Mouse (Mus musculus): ENCODE data around the gene Ccdc28b. TPM values are rescaled to one million over a fixed set of nuclear protein-coding genes. Genes with fewer than 3 reads are reported as not detected.

Gene Ccdc28b
- 63.3 and 66.7 TPM in 2 replicates for polyA plus RNA-seq (2015; fragmentation: Nextera tagmentation; extraction: Ambion mirVana)

DNA sequence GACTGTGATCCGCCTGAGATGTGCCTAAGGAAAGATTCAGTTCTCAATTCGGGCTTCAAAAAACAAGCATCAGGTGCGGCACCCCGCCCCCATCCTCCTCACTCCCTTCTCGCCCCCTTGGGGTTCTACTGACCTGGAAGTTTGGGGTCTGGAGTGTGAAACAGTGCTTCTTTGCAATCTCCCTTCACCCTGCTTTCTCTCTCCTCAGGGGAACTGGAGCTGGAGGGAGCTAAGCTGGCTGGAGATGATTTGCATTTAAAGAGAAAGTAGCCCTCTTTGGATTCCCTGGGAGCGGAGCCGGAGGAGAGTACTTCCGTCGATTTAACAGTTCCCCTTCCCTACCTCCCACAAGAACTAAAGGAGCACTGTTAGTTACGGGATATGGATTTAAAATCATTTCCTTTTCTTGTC lies at the start of gene Ccdc28b:
Gene Ccdc28b (minus strand): TSS at position 267 of the 411 bp plus-strand sequence.
- H3K4me3 ChIP-seq (replicated peaks), result peak within 1 kb of the TSS; percentile 68
- ATAC-seq (ENCODE audit: insufficient number of reproducible peaks, low FRiP score, low TSS enrichment, low read depth), result 0 out of 2 replicates have a peak, but pooled peaks have one; percentile 12
- H3K4me1 ChIP-seq, result peaks cover 40% of the 10 kb centered on the region
- H3K9ac ChIP-seq, result peak within 1 kb of the TSS; percentile 59
- H3K9me3 ChIP-seq (replicated peaks), result no peaks in the 10 kb centered on the region
- peak within 1 kb of the TSS; percentile 96 for H3K27ac ChIP-seq (replicated peaks)
- no peaks in the 10 kb centered on the region for H3K27me3 ChIP-seq
- 0% methylated on average over 10 of the region's 10 CpGs for WGBS
- H3K36me3 ChIP-seq, result peaks cover 33% of the 10 kb centered on the region
- peak within 1 kb of the TSS; percentile 76 for H3K4me2 ChIP-seq (replicated peaks)

DNA sequence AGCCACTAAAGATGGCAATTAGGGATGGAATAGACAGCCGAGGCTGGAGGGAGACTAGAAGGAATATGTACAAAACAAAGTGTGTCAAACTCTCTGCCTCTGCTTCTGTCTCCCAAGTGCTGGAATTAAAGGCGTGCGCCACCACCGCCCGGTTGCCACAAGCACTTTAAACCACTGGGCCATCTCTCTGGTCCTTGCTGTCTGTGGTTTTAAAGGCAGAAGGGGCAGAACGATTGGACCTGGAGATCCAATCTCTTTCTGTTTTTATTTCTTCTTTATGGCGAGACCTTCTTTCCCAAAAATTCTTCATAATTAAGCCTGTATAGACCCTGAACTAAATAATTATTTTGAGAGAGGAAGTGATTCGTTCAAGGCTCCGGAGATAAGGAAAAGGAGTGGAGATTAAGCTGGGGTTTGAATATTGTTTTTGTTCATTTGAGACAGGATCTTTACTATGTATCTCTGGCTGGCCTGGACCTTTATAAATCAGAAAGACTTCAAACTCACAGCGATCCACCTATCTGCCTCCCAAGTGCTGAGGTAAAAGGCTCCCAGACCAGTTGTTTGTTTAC lies 49.2 kb upstream of the Ccdc28b start:
- Histone ChIP-seq H3K4me2 (replicated peaks) (peak overlapping the region; percentile 68), H3K4me3 (replicated peaks) (peak overlapping the region; percentile 99), H3K4me1 (peaks cover 16% of the 10 kb centered on the region), H3K9ac (peak overlapping the region; percentile 97), H3K27me3 (no peaks in the 10 kb centered on the region), H3K36me3 (peaks cover 21% of the 10 kb centered on the region), H3K27ac (replicated peaks) (peak overlapping the region; percentile 78), H3K9me3 (replicated peaks) (no peaks in the 10 kb centered on the region)
- WGBS, result 6% methylated on average over 10 of the region's 10 CpGs
- peak; percentile 12; the same call in 1 of the 2 replicates for ATAC-seq (ENCODE audit: insufficient number of reproducible peaks, low FRiP score, low TSS enrichment, low read depth)

DNA sequence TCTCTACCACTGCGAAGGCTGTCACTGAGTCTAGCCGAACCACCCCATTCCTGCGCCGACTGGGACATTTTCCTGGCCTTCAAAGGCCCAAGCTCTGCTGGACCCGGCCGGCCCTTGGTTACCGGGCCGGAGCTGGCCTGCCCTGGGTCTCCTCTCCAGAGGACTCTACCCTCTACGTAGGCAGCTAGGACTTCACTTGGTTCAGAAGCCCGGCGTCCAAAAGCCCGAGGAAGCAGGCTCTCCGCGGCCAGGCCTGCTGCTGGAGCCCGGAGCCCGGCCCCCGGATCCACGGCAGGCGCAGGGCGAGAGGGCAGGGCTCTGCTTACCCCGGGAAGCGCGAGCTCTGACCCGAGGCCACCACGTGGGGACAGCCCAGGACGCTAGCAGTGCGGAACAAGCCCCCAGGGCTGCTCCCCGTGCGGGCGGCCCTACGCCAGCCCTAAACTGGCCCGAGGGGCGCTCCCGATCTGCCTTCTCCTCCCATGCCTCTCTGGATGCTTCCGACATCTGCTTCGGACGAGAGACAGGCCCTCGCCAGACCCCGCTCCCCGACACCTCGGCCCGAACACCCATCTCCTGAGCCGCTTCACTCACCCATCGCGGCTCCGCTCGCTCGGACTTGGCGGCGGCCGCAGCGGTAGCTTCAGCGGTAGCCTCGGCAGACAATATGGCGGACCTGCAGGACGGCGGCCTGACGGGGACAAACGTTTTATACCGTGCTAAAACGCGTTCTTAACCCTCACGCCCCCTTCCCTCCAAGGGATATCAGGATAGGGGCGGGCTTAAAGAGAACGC lies 48.5 kb upstream of the Ccdc28b start, which contains the start of gene Kpna6:
Gene Kpna6 (minus strand): TSS at position 685 of the 795 bp plus-strand sequence.
- H3K27ac ChIP-seq (replicated peaks), result peak within 1 kb of the TSS; percentile 93
- H3K36me3 ChIP-seq, result peaks cover 17% of the 10 kb centered on the region
- ATAC-seq (ENCODE audit: insufficient number of reproducible peaks, low FRiP score, low TSS enrichment, low read depth), result peak; percentile 90
- whole genome bisulfite sequencing, result under 1% methylated on average over 64 of the region's 65 CpGs
- H3K27me3 ChIP-seq, result no peaks in the 10 kb centered on the region
- peaks cover 16% of the 10 kb centered on the region for H3K4me1 ChIP-seq
- peak within 1 kb of the TSS; percentile 97 for H3K9ac ChIP-seq
- peak within 1 kb of the TSS; percentile 68 for H3K4me2 ChIP-seq (replicated peaks)
- H3K4me3 ChIP-seq (replicated peaks), result peak within 1 kb of the TSS; percentile 99
- H3K9me3 ChIP-seq (replicated peaks), result no peaks in the 10 kb centered on the region

DNA sequence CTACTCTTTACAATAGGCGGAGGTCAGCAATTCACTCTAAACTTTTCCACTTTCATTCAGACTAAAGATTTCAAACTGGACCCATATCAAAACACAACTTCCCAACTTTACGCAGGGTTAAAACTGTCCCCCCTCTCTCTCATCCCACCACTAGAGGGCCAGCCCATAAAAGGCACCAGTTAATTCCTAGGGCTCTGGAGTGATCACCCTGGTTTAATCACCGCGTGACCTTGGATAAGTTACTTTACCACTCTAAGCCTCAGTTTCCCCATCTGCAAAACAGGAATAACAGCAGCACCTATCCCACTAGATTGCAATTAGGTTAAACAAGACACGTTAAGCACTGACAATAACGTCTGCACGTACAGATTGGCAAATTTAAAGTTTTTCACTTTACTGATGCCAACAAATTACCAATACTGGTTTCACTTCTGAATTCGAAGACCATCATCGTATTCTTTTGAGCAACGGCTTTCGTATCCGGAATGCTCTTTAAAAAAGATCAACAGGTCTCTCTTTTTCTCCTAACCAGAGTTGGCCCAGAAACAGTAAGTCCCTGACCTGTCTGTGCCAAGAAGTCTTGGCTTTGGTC lies 47.8 kb upstream of the Ccdc28b start:
- H3K9me3 ChIP-seq (replicated peaks), result no peaks in the 10 kb centered on the region
- H3K4me2 ChIP-seq (replicated peaks), result peak overlapping the region; percentile 68
- peaks cover 16% of the 10 kb centered on the region for H3K4me1 ChIP-seq
- ATAC-seq (ENCODE audit: insufficient number of reproducible peaks, low FRiP score, low TSS enrichment, low read depth), result no peak
- H3K36me3 ChIP-seq, result peaks cover 13% of the 10 kb centered on the region
- 7% methylated on average over 12 of the region's 12 CpGs for WGBS
- H3K27me3 ChIP-seq, result no peaks in the 10 kb centered on the region
- H3K9ac ChIP-seq, result peak overlapping the region; percentile 97
- H3K27ac ChIP-seq (replicated peaks), result peak overlapping the region; percentile 93
- peak overlapping the region; percentile 99 for H3K4me3 ChIP-seq (replicated peaks)

DNA sequence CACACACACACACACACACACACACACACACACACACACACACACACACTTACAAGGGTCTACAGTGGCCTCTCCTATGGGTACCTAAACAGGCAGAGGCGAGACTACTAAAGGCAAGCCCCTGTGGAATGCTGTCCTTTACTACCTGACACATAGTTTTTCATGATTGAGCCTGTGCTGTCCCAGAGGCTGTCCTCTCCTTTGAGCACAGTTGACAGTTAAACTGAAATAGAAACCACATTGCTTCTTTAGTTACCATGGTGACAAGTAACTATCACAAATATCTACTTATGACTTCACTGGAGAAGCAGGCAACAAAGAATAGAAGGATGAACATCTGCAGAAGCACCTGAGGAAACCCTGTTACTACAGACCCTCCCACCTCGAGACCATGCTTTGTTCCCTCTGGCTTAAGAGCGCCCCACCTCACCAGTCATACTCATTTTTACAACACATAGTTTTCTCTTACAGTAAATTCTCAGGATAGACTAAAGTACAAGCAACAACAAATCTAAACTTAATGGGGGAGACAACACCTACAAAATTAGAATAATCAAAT lies 38.6 kb upstream of the Ccdc28b start:
- H3K4me2 ChIP-seq (replicated peaks), result no peak overlapping the region
- H3K9ac ChIP-seq, result no peak overlapping the region
- no peaks in the 10 kb centered on the region for H3K9me3 ChIP-seq (replicated peaks)
- no peak overlapping the region for H3K4me3 ChIP-seq (replicated peaks)
- no peak overlapping the region for H3K27ac ChIP-seq (replicated peaks)
- peaks cover 54% of the 10 kb centered on the region for H3K36me3 ChIP-seq
- WGBS, result 64% methylated on average over 3 of the region's 3 CpGs
- no peak for ATAC-seq (ENCODE audit: insufficient number of reproducible peaks, low FRiP score, low TSS enrichment, low read depth)
- no peaks in the 10 kb centered on the region for H3K27me3 ChIP-seq
- 0 out of 2 replicates have a peak, but pooled peaks cover 7% of the 10 kb centered on the region for H3K4me1 ChIP-seq

DNA sequence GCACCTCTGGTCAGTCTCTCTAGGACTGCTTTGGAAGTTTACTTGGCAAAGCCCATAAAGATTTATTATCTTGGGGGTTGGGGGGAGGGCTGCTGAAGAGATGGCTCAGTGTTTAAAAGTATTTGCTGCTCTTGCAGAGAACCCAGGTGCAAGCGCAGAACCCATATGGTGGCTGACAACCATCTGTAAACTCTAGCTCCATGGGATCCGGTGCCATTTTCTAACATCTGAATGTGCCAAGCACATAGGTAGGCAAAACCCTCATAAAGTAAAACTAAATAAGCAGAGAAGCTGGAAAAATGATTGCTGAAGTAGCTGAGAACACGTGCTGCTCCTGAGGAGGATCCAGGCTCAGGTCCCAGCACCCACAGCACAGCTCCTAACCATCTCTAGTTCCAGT lies 37.8 kb upstream of the Ccdc28b start:
- Histone ChIP-seq H3K9ac (no peak overlapping the region), H3K4me2 (replicated peaks) (no peak overlapping the region), H3K27me3 (no peaks in the 10 kb centered on the region), H3K4me1 (0 out of 2 replicates have a peak, but pooled peaks cover 7% of the 10 kb centered on the region), H3K36me3 (peaks cover 58% of the 10 kb centered on the region), H3K4me3 (replicated peaks) (no peak overlapping the region), H3K27ac (replicated peaks) (no peak overlapping the region), H3K9me3 (replicated peaks) (no peaks in the 10 kb centered on the region)
- ATAC-seq (ENCODE audit: insufficient number of reproducible peaks, low FRiP score, low TSS enrichment, low read depth), result no peak
- WGBS, result 92% methylated on average over 3 of the region's 3 CpGs

DNA sequence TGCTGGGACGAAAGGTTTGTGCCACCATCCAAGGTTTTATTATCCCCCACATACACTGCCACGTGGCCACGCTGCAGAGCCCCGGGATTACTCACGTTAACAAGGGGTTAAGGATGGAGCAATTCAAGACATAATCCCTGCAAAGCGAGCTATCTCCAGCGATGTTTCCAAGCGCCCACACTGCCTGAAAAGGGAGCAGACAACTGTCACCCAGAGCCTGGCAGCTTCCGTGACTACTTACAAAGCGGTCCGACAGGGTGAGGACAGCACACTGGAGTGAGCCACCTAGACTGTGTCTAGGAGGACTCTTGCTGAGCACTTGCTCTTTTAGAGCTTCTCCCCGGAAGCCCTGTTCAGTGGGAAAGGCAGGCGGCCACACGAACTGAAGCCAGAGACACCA lies 31.0 kb upstream of the Ccdc28b start:
- no peaks in the 10 kb centered on the region for H3K27me3 ChIP-seq
- WGBS, result 89% methylated on average over 14 of the region's 14 CpGs
- no peak overlapping the region for H3K4me2 ChIP-seq (replicated peaks)
- no peak overlapping the region for H3K4me3 ChIP-seq (replicated peaks)
- H3K9me3 ChIP-seq (replicated peaks), result no peaks in the 10 kb centered on the region
- ATAC-seq (ENCODE audit: insufficient number of reproducible peaks, low FRiP score, low TSS enrichment, low read depth), result no peak
- no peaks in the 10 kb centered on the region for H3K4me1 ChIP-seq
- peaks cover 92% of the 10 kb centered on the region for H3K36me3 ChIP-seq
- H3K9ac ChIP-seq, result no peak overlapping the region
- no peak overlapping the region for H3K27ac ChIP-seq (replicated peaks)

DNA sequence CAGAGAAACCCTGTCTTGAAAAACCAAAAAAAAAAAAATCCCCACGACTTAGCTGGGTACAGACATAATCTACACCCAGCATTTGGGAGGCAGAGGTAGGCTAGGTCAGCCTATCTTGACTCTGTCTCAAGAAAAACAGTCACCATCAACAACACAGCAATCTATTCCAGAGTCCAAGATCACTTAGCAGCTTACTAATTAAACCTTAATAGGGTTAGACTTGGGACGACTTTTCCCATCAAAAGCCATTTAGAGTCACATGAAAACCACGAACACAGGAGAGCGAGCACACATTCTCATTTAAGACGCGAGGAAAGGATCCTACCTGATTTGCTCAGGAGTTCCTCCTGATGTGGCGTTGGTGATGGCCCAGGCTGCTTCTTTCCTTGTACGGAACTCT lies 26.6 kb upstream of the Ccdc28b start:
- WGBS, result 93% methylated on average over 8 of the region's 8 CpGs
- no peak overlapping the region for H3K4me2 ChIP-seq (replicated peaks)
- H3K9me3 ChIP-seq (replicated peaks), result no peaks in the 10 kb centered on the region
- no peak overlapping the region for H3K27ac ChIP-seq (replicated peaks)
- no peaks in the 10 kb centered on the region for H3K4me1 ChIP-seq
- H3K4me3 ChIP-seq (replicated peaks), result no peak overlapping the region
- H3K27me3 ChIP-seq, result no peaks in the 10 kb centered on the region
- no peak for ATAC-seq (ENCODE audit: insufficient number of reproducible peaks, low FRiP score, low TSS enrichment, low read depth)
- H3K36me3 ChIP-seq, result peaks cover 95% of the 10 kb centered on the region
- H3K9ac ChIP-seq, result no peak overlapping the region

DNA sequence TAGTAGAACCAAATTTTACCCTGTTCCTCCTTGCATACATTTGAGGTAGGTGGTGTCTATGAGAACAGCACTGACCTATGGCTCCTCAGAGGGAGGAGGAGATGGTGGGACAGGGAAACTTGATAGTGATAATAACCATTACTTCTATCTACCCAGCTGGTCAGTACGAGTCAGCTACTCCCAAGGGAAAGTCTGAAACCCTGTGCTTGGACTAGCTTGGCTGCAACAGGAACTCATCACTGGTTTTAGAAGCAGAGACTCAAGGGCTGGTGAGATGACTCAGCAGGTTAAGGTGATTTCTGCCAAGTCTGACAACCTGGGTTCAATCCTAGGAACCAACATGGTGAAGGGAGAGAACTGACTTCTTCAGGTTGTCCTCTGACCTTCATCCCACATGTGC lies 24.9 kb upstream of the Ccdc28b start:
- Histone ChIP-seq H3K4me1 (no peaks in the 10 kb centered on the region), H3K4me3 (replicated peaks) (no peak overlapping the region), H3K4me2 (replicated peaks) (no peak overlapping the region), H3K27ac (replicated peaks) (no peak overlapping the region), H3K27me3 (no peaks in the 10 kb centered on the region), H3K36me3 (peaks cover 89% of the 10 kb centered on the region), H3K9me3 (replicated peaks) (no peaks in the 10 kb centered on the region), H3K9ac (no peak overlapping the region)
- ATAC-seq (ENCODE audit: insufficient number of reproducible peaks, low FRiP score, low TSS enrichment, low read depth), result no peak
- 62% methylated on average over 1 of the region's 1 CpGs for WGBS

DNA sequence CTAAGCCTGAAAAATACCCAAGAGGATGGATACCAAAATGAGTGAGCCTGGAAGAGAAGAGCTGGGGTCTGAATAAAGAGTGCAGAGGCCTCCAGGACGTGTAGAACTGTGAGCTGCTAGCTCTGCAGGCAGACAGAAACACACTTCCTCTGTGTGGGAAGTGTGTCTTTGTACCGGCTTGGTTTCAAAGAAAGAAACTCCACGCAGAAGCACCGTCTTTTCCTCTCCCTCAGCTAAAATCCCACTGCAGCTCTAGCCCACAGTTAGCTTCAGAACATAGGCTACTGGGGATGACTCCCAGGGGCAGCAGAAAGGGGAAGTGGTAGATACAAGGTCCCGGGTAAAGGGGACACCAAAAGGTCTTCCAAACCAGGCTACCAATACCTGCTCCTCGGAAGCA lies 21.5 kb upstream of the Ccdc28b start:
- H3K4me1 ChIP-seq, result peaks cover 12% of the 10 kb centered on the region; the same call in 1 of the 2 replicates
- H3K9ac ChIP-seq, result no peak overlapping the region
- H3K36me3 ChIP-seq, result peaks cover 58% of the 10 kb centered on the region
- H3K4me2 ChIP-seq (replicated peaks), result no peak overlapping the region
- no peak overlapping the region for H3K27ac ChIP-seq (replicated peaks)
- H3K4me3 ChIP-seq (replicated peaks), result no peak overlapping the region
- ATAC-seq (ENCODE audit: insufficient number of reproducible peaks, low FRiP score, low TSS enrichment, low read depth), result no peak
- H3K27me3 ChIP-seq, result no peaks in the 10 kb centered on the region
- no peaks in the 10 kb centered on the region for H3K9me3 ChIP-seq (replicated peaks)
- 88% methylated on average over 6 of the region's 6 CpGs for WGBS

DNA sequence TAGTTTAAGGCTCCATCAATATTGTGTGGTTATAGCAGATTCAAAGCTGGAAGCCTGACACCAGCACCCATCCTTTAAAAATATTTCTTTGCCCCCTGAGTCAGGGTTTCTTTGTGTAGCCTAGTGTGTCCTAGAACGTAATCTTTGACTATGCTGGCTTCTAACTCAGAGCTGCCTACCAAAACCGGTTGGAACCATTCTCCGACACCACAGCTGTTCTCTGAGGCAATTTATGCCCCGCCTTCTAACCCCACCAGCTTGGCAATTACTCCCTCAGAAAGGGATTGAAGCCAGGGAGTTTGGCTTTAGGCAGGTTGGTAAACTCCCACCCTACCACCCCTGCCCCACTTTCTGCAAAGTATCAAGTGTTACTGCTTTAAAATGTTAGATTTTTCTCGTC lies 18.0 kb upstream of the Ccdc28b start:
- WGBS, result 26% methylated on average over 5 of the region's 5 CpGs
- Histone ChIP-seq H3K4me2 (replicated peaks) (peak overlapping the region; percentile 74), H3K9me3 (replicated peaks) (no peaks in the 10 kb centered on the region), H3K4me3 (replicated peaks) (0 out of 2 replicates have a peak overlapping the region, but pooled peaks have one; percentile 69), H3K27ac (replicated peaks) (peak overlapping the region; percentile 81), H3K9ac (no peak overlapping the region), H3K27me3 (no peaks in the 10 kb centered on the region), H3K36me3 (peaks cover 48% of the 10 kb centered on the region), H3K4me1 (peaks cover 40% of the 10 kb centered on the region)
- ATAC-seq (ENCODE audit: insufficient number of reproducible peaks, low FRiP score, low TSS enrichment, low read depth), result no peak

All from embryonic facial prominence, embryonic 15.5 days (tissue).